Mouse (Mus musculus): ENCODE results near the gene Sestd1. TPM values are rescaled to one million over a fixed set of nuclear protein-coding genes. Genes with fewer than 3 reads are reported as not detected.

Sestd1 gene
- polyA plus RNA-seq, 1 experiment from 2014 or later: 22.0 TPM

- Histone ChIP-seq H3K4me3 (ENCODE audit: low read length) (no peak overlapping the region), H3K4me2 (ENCODE audit: low read length) (no peak overlapping the region), H3K9me3 (ENCODE audit: control insufficient read depth, low read length) (no peaks in the 10 kb centered on the region), H3K4me1 (ENCODE audit: control insufficient read depth, insufficient read depth, low read depth, low read length) (peaks cover 10% of the 10 kb centered on the region), H3K27ac (ENCODE audit: low read depth, low read length) (no peak overlapping the region), H3K36me3 (ENCODE audit: control insufficient read depth, insufficient read depth, low read length) (no peaks in the 10 kb centered on the region), H3K9ac (ENCODE audit: low read depth, low read length) (no peak overlapping the region), H3K27me3 (replicated peaks; ENCODE audit: control insufficient read depth, insufficient read depth, low read length) (no peaks in the 10 kb centered on the region)
- 91% methylated on average over 6 of the region's 6 CpGs for WGBS
- no peak for ATAC-seq
Observed at GRCm38 (mm10) chr2:77264550-77264949, 15.8 kb downstream of the Sestd1 start.

GRCm38 (mm10) chr2:77263477-77264435, 16.6 kb downstream of the Sestd1 start:
- 51% methylated on average over 11 of the region's 11 CpGs for WGBS
- H3K27me3 ChIP-seq (replicated peaks; ENCODE audit: control insufficient read depth, insufficient read depth, low read length): no peaks in the 10 kb centered on the region
- H3K36me3 ChIP-seq (ENCODE audit: control insufficient read depth, insufficient read depth, low read length): no peaks in the 10 kb centered on the region
- ATAC-seq: peak; percentile 56; the same call in 1 of the 2 replicates
- H3K4me3 ChIP-seq (ENCODE audit: low read length): no peak overlapping the region
- H3K9ac ChIP-seq (ENCODE audit: low read depth, low read length): no peak overlapping the region
- H3K9me3 ChIP-seq (ENCODE audit: control insufficient read depth, low read length): no peaks in the 10 kb centered on the region
- no peak overlapping the region; the same call in 1 of the 2 replicates for H3K27ac ChIP-seq (ENCODE audit: low read depth, low read length)
- peaks cover 10% of the 10 kb centered on the region for H3K4me1 ChIP-seq (ENCODE audit: control insufficient read depth, insufficient read depth, low read depth, low read length)
- no peak overlapping the region for H3K4me2 ChIP-seq (ENCODE audit: low read length)

- 85% methylated on average over 4 of the region's 4 CpGs for WGBS
- H3K27me3 ChIP-seq (replicated peaks; ENCODE audit: control insufficient read depth, insufficient read depth, low read length): no peaks in the 10 kb centered on the region
- no peaks in the 10 kb centered on the region for H3K9me3 ChIP-seq (ENCODE audit: control insufficient read depth, low read length)
- no peaks in the 10 kb centered on the region for H3K36me3 ChIP-seq (ENCODE audit: control insufficient read depth, insufficient read depth, low read length)
- H3K27ac ChIP-seq (ENCODE audit: low read depth, low read length): no peak overlapping the region
- no peak for ATAC-seq
- no peak overlapping the region for H3K4me3 ChIP-seq (ENCODE audit: low read length)
- peaks cover 10% of the 10 kb centered on the region for H3K4me1 ChIP-seq (ENCODE audit: control insufficient read depth, insufficient read depth, low read depth, low read length)
- no peak overlapping the region for H3K4me2 ChIP-seq (ENCODE audit: low read length)
- H3K9ac ChIP-seq (ENCODE audit: low read depth, low read length): no peak overlapping the region
Observed at GRCm38 (mm10) chr2:77260134-77260533, 20.3 kb downstream of the Sestd1 start.

GRCm38 (mm10) chr2:77253227-77253626, 27.2 kb downstream of the Sestd1 start:
- H3K9ac ChIP-seq (ENCODE audit: low read depth, low read length): no peak overlapping the region
- H3K36me3 ChIP-seq (ENCODE audit: control insufficient read depth, insufficient read depth, low read length): no peaks in the 10 kb centered on the region
- no peak overlapping the region for H3K4me2 ChIP-seq (ENCODE audit: low read length)
- H3K4me1 ChIP-seq (ENCODE audit: control insufficient read depth, insufficient read depth, low read depth, low read length): peaks cover 10% of the 10 kb centered on the region
- no peaks in the 10 kb centered on the region for H3K9me3 ChIP-seq (ENCODE audit: control insufficient read depth, low read length)
- H3K4me3 ChIP-seq (ENCODE audit: low read length): no peak overlapping the region
- no peak overlapping the region for H3K27ac ChIP-seq (ENCODE audit: low read depth, low read length)
- WGBS: 84% methylated on average over 6 of the region's 6 CpGs
- H3K27me3 ChIP-seq (replicated peaks; ENCODE audit: control insufficient read depth, insufficient read depth, low read length): no peaks in the 10 kb centered on the region
- ATAC-seq: no peak

- Histone ChIP-seq H3K36me3 (ENCODE audit: control insufficient read depth, insufficient read depth, low read length) (no peaks in the 10 kb centered on the region), H3K4me2 (ENCODE audit: low read length) (no peak overlapping the region), H3K9ac (ENCODE audit: low read depth, low read length) (no peak overlapping the region), H3K9me3 (ENCODE audit: control insufficient read depth, low read length) (no peaks in the 10 kb centered on the region), H3K27me3 (replicated peaks; ENCODE audit: control insufficient read depth, insufficient read depth, low read length) (no peaks in the 10 kb centered on the region), H3K27ac (ENCODE audit: low read depth, low read length) (no peak overlapping the region), H3K4me3 (ENCODE audit: low read length) (no peak overlapping the region), H3K4me1 (ENCODE audit: control insufficient read depth, insufficient read depth, low read depth, low read length) (peaks cover 10% of the 10 kb centered on the region)
- ATAC-seq: no peak
- WGBS: 98% methylated on average over 6 of the region's 6 CpGs
Observed at GRCm38 (mm10) chr2:77251736-77252135, 28.7 kb downstream of the Sestd1 start.

GRCm38 (mm10) chr2:77249771-77250681, 30.4 kb downstream of the Sestd1 start:
- H3K27me3 ChIP-seq (replicated peaks; ENCODE audit: control insufficient read depth, insufficient read depth, low read length): no peaks in the 10 kb centered on the region
- no peak overlapping the region for H3K4me2 ChIP-seq (ENCODE audit: low read length)
- WGBS: 32% methylated on average over 8 of the region's 8 CpGs
- peaks cover 12% of the 10 kb centered on the region for H3K4me1 ChIP-seq (ENCODE audit: control insufficient read depth, insufficient read depth, low read depth, low read length)
- H3K27ac ChIP-seq (ENCODE audit: low read depth, low read length): no peak overlapping the region
- H3K9ac ChIP-seq (ENCODE audit: low read depth, low read length): no peak overlapping the region
- H3K4me3 ChIP-seq (ENCODE audit: low read length): no peak overlapping the region
- H3K9me3 ChIP-seq (ENCODE audit: control insufficient read depth, low read length): no peaks in the 10 kb centered on the region
- no peaks in the 10 kb centered on the region for H3K36me3 ChIP-seq (ENCODE audit: control insufficient read depth, insufficient read depth, low read length)
- 0 out of 2 replicates have a peak, but pooled peaks have one; percentile 28 for ATAC-seq

GRCm38 (mm10) chr2:77248416-77248815, 32.0 kb downstream of the Sestd1 start:
- H3K36me3 ChIP-seq (ENCODE audit: control insufficient read depth, insufficient read depth, low read length): no peaks in the 10 kb centered on the region
- no peaks in the 10 kb centered on the region for H3K27me3 ChIP-seq (replicated peaks; ENCODE audit: control insufficient read depth, insufficient read depth, low read length)
- no peak overlapping the region for H3K4me2 ChIP-seq (ENCODE audit: low read length)
- no peaks in the 10 kb centered on the region for H3K9me3 ChIP-seq (ENCODE audit: control insufficient read depth, low read length)
- no peak for ATAC-seq
- peaks cover 12% of the 10 kb centered on the region for H3K4me1 ChIP-seq (ENCODE audit: control insufficient read depth, insufficient read depth, low read depth, low read length)
- H3K27ac ChIP-seq (ENCODE audit: low read depth, low read length): no peak overlapping the region
- H3K4me3 ChIP-seq (ENCODE audit: low read length): no peak overlapping the region
- 89% methylated on average over 1 of the region's 1 CpGs for WGBS
- H3K9ac ChIP-seq (ENCODE audit: low read depth, low read length): no peak overlapping the region

- Histone ChIP-seq H3K4me1 (ENCODE audit: control insufficient read depth, insufficient read depth, low read depth, low read length) (peaks cover 12% of the 10 kb centered on the region), H3K4me3 (ENCODE audit: low read length) (no peak overlapping the region), H3K9me3 (ENCODE audit: control insufficient read depth, low read length) (no peaks in the 10 kb centered on the region), H3K9ac (ENCODE audit: low read depth, low read length) (no peak overlapping the region), H3K36me3 (ENCODE audit: control insufficient read depth, insufficient read depth, low read length) (no peaks in the 10 kb centered on the region; the same call in 1 of the 2 replicates), H3K27ac (ENCODE audit: low read depth, low read length) (no peak overlapping the region), H3K4me2 (ENCODE audit: low read length) (no peak overlapping the region), H3K27me3 (replicated peaks; ENCODE audit: control insufficient read depth, insufficient read depth, low read length) (no peaks in the 10 kb centered on the region)
- no peak for ATAC-seq
- 90% methylated on average over 10 of the region's 10 CpGs for WGBS
Observed at GRCm38 (mm10) chr2:77247200-77247830, 33.1 kb downstream of the Sestd1 start.

All from hindbrain, embryonic 16.5 days (tissue).